Mouse (Mus musculus): ENCODE measurements around the gene Ankmy1. TPM values are rescaled to one million over a fixed set of nuclear protein-coding genes. Genes with fewer than 3 reads are reported as not detected.
A peak's percentile ranks its signal among the peaks of the same experiment; 100 is the strongest.

Gene Ankmy1
- polyA plus RNA-seq, 1 experiment from 2014 or later, result 0.67 TPM

DNA sequence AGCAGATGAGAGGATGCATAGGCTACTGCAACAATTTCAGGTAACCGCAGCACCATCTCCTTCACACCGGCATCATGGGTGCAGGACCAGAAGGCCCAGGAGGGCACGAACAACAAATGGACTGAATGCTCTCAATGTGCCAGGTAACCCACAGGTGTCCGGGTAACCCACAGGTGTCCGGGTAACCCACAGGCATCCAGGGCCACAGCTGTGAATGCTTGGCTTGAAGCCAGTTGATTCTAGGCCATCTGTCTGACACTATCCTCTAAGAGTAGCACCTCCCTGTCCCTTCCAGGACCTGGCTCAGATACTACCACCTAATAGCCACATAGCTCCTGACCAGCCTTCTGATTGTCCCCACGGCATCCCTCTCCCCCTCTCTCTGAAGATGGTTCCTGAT lies 20.7 kb downstream of the Ankmy1 start:
- no peak overlapping the region for H3K9ac ChIP-seq (ENCODE audit: low read length)
- H3K27ac ChIP-seq (ENCODE audit: low read length), result no peak overlapping the region
- no peaks in the 10 kb centered on the region for H3K9me3 ChIP-seq (replicated peaks; ENCODE audit: control insufficient read depth, low read length)
- WGBS, result 75% methylated on average over 6 of the region's 6 CpGs
- H3K4me3 ChIP-seq (ENCODE audit: low read length), result no peak overlapping the region
- H3K4me1 ChIP-seq (ENCODE audit: control insufficient read depth, insufficient read depth, low read length), result no peaks in the 10 kb centered on the region; the same call in 1 of the 2 replicates
- no peak overlapping the region for H3K4me2 ChIP-seq (ENCODE audit: low read depth, low read length)
- H3K36me3 ChIP-seq (ENCODE audit: control insufficient read depth, insufficient read depth), result no peaks in the 10 kb centered on the region
- no peaks in the 10 kb centered on the region for H3K27me3 ChIP-seq (ENCODE audit: control insufficient read depth, insufficient read depth, low read length)
- ATAC-seq (replicated peaks; ENCODE audit: extremely low read depth, insufficient read depth, low FRiP score), result no peak

- 0 out of 2 replicates have a peak, but pooled peaks cover 2% of the 10 kb centered on the region for H3K27me3 ChIP-seq (ENCODE audit: control insufficient read depth, insufficient read depth, low read length)
- H3K36me3 ChIP-seq (ENCODE audit: control insufficient read depth, insufficient read depth), result no peaks in the 10 kb centered on the region
- no peak overlapping the region for H3K27ac ChIP-seq (ENCODE audit: low read length)
- no peak overlapping the region for H3K9ac ChIP-seq (ENCODE audit: low read length)
- no peak overlapping the region for H3K4me2 ChIP-seq (ENCODE audit: low read depth, low read length)
- no peaks in the 10 kb centered on the region; the same call in 1 of the 2 replicates for H3K4me1 ChIP-seq (ENCODE audit: control insufficient read depth, insufficient read depth, low read length)
- ATAC-seq (replicated peaks; ENCODE audit: extremely low read depth, insufficient read depth, low FRiP score), result 0 out of 2 replicates have a peak, but pooled peaks have one; percentile 14
- H3K4me3 ChIP-seq (ENCODE audit: low read length), result no peak overlapping the region
- 80% methylated on average over 5 of the region's 5 CpGs for WGBS
- H3K9me3 ChIP-seq (replicated peaks; ENCODE audit: control insufficient read depth, low read length), result no peaks in the 10 kb centered on the region
Observed at GRCm38 (mm10) chr1:92880101-92880500, 22.6 kb downstream of the Ankmy1 start.

DNA sequence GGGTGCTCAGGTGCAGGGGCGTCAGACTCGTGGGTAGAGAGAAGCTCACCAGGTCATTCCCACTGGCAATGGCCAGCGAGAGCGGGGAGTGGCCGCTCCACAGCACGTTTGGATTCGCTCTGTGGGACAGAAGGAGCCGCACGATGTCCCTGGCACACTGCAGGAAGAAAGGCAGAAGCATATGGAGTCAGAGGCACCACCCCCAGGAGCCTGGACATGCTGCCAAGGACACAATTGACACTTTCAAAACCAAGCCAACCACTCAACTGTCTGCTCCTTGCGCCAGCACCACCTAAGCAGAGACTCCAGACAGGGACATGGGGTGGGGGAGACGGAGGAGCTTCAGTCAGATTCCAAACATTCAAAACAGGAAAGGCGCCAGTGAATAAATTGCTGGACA lies 23.4 kb downstream of the Ankmy1 start:
- Histone ChIP-seq H3K36me3 (ENCODE audit: control insufficient read depth, insufficient read depth) (no peaks in the 10 kb centered on the region), H3K4me2 (ENCODE audit: low read depth, low read length) (no peak overlapping the region), H3K27ac (ENCODE audit: low read length) (no peak overlapping the region), H3K4me3 (ENCODE audit: low read length) (no peak overlapping the region), H3K27me3 (ENCODE audit: control insufficient read depth, insufficient read depth, low read length) (0 out of 2 replicates have a peak, but pooled peaks cover 2% of the 10 kb centered on the region), H3K4me1 (ENCODE audit: control insufficient read depth, insufficient read depth, low read length) (no peaks in the 10 kb centered on the region; the same call in 1 of the 2 replicates), H3K9me3 (replicated peaks; ENCODE audit: control insufficient read depth, low read length) (no peaks in the 10 kb centered on the region), H3K9ac (ENCODE audit: low read length) (no peak overlapping the region)
- ATAC-seq (replicated peaks; ENCODE audit: extremely low read depth, insufficient read depth, low FRiP score), result no peak
- WGBS, result 85% methylated on average over 12 of the region's 12 CpGs

DNA sequence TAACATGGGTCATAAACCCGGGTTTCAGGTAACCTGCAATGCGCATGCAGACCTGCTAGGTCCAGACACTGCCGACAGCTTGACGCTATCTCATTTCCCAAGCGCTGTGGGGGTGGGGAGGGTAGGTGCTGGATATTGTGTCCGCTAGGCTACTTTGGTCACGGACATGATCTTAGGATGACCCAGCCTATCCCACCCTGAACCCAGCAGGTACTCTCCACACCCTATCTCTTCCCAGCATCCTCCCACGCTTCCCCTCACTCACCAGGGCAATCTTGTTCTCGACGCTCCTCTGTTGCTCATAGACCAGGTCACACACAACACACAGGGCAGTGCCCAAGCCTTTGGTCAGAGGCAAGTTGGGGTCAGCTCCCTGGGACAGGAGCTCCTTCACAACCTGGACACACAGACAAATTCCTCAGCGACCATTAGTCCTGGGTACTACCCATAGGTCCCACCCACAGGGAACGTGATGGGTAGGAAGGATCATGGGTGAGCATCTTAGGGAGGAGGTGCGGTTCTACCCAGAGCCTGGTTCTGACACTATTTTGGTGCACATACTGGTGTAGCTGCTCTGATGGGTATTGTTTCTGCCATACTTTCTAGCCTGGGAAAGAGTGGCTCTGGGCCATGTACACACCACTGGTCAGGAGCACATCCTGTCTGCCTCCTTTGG lies 24.5 kb downstream of the Ankmy1 start:
- Histone ChIP-seq H3K27me3 (ENCODE audit: control insufficient read depth, insufficient read depth, low read length) (0 out of 2 replicates have a peak, but pooled peaks cover 2% of the 10 kb centered on the region), H3K4me2 (ENCODE audit: low read depth, low read length) (no peak overlapping the region), H3K9ac (ENCODE audit: low read length) (no peak overlapping the region), H3K36me3 (ENCODE audit: control insufficient read depth, insufficient read depth) (no peaks in the 10 kb centered on the region), H3K27ac (ENCODE audit: low read length) (no peak overlapping the region), H3K4me1 (ENCODE audit: control insufficient read depth, insufficient read depth, low read length) (no peaks in the 10 kb centered on the region; the same call in 1 of the 2 replicates), H3K4me3 (ENCODE audit: low read length) (no peak overlapping the region), H3K9me3 (replicated peaks; ENCODE audit: control insufficient read depth, low read length) (no peaks in the 10 kb centered on the region)
- ATAC-seq (replicated peaks; ENCODE audit: extremely low read depth, insufficient read depth, low FRiP score), result no peak
- WGBS, result 74% methylated on average over 13 of the region's 13 CpGs

DNA sequence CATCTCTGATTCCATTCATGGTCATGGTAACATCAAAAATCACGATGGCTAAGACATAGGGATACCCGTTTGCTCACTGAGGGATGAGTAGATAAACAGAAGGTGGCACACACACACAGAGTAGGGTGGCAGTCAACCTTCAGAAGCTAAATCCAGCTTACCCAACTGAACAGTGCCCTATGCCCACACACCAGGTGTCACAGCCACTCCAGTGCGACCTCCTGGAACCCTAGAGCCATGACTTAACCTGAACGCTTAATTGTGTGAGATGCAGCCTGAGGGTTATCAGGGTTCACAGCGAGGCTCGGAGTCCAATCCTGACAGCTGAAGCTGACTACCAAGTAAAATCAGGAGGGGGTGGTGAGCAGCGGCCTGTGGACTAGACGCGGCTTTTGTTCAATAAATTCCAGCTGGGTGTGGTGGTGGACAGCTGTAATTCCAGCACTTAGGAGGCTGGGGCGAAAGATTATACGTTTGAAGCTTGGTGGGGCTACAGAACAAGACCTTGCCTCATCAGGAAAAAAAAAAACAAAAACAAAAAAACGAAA lies 25.2 kb downstream of the Ankmy1 start:
- Histone ChIP-seq H3K36me3 (ENCODE audit: control insufficient read depth, insufficient read depth) (no peaks in the 10 kb centered on the region), H3K4me1 (ENCODE audit: control insufficient read depth, insufficient read depth, low read length) (no peaks in the 10 kb centered on the region; the same call in 1 of the 2 replicates), H3K27ac (ENCODE audit: low read length) (no peak overlapping the region), H3K27me3 (ENCODE audit: control insufficient read depth, insufficient read depth, low read length) (0 out of 2 replicates have a peak, but pooled peaks cover 2% of the 10 kb centered on the region), H3K9ac (ENCODE audit: low read length) (no peak overlapping the region), H3K4me2 (ENCODE audit: low read depth, low read length) (no peak overlapping the region), H3K9me3 (replicated peaks; ENCODE audit: control insufficient read depth, low read length) (no peaks in the 10 kb centered on the region), H3K4me3 (ENCODE audit: low read length) (no peak overlapping the region)
- no peak for ATAC-seq (replicated peaks; ENCODE audit: extremely low read depth, insufficient read depth, low FRiP score)
- 58% methylated on average over 12 of the region's 12 CpGs for WGBS

- WGBS, result 71% methylated on average over 8 of the region's 8 CpGs
- Histone ChIP-seq H3K36me3 (ENCODE audit: control insufficient read depth, insufficient read depth) (no peaks in the 10 kb centered on the region), H3K27me3 (ENCODE audit: control insufficient read depth, insufficient read depth, low read length) (0 out of 2 replicates have a peak, but pooled peaks cover 2% of the 10 kb centered on the region), H3K9ac (ENCODE audit: low read length) (no peak overlapping the region), H3K27ac (ENCODE audit: low read length) (no peak overlapping the region), H3K9me3 (replicated peaks; ENCODE audit: control insufficient read depth, low read length) (no peaks in the 10 kb centered on the region), H3K4me1 (ENCODE audit: control insufficient read depth, insufficient read depth, low read length) (no peaks in the 10 kb centered on the region), H3K4me2 (ENCODE audit: low read depth, low read length) (no peak overlapping the region), H3K4me3 (ENCODE audit: low read length) (no peak overlapping the region)
- no peak for ATAC-seq (replicated peaks; ENCODE audit: extremely low read depth, insufficient read depth, low FRiP score)
Observed at GRCm38 (mm10) chr1:92875360-92876111, 27.2 kb downstream of the Ankmy1 start.

- Histone ChIP-seq H3K9ac (ENCODE audit: low read length) (no peak overlapping the region), H3K9me3 (replicated peaks; ENCODE audit: control insufficient read depth, low read length) (no peaks in the 10 kb centered on the region), H3K4me1 (ENCODE audit: control insufficient read depth, insufficient read depth, low read length) (no peaks in the 10 kb centered on the region), H3K27me3 (ENCODE audit: control insufficient read depth, insufficient read depth, low read length) (0 out of 2 replicates have a peak, but pooled peaks cover 2% of the 10 kb centered on the region), H3K36me3 (ENCODE audit: control insufficient read depth, insufficient read depth) (no peaks in the 10 kb centered on the region), H3K4me3 (ENCODE audit: low read length) (no peak overlapping the region), H3K4me2 (ENCODE audit: low read depth, low read length) (no peak overlapping the region), H3K27ac (ENCODE audit: low read length) (no peak overlapping the region)
- WGBS, result 83% methylated on average over 3 of the region's 3 CpGs
- ATAC-seq (replicated peaks; ENCODE audit: extremely low read depth, insufficient read depth, low FRiP score), result no peak
Observed at GRCm38 (mm10) chr1:92874011-92874410, 28.7 kb downstream of the Ankmy1 start.

- H3K4me3 ChIP-seq (ENCODE audit: low read length), result no peak overlapping the region
- no peak overlapping the region for H3K4me2 ChIP-seq (ENCODE audit: low read depth, low read length)
- no peaks in the 10 kb centered on the region for H3K9me3 ChIP-seq (replicated peaks; ENCODE audit: control insufficient read depth, low read length)
- H3K36me3 ChIP-seq (ENCODE audit: control insufficient read depth, insufficient read depth), result no peaks in the 10 kb centered on the region
- H3K4me1 ChIP-seq (ENCODE audit: control insufficient read depth, insufficient read depth, low read length), result no peaks in the 10 kb centered on the region
- no peak for ATAC-seq (replicated peaks; ENCODE audit: extremely low read depth, insufficient read depth, low FRiP score)
- no peak overlapping the region for H3K27ac ChIP-seq (ENCODE audit: low read length)
- WGBS, result 76% methylated on average over 7 of the region's 7 CpGs
- no peak overlapping the region for H3K9ac ChIP-seq (ENCODE audit: low read length)
- H3K27me3 ChIP-seq (ENCODE audit: control insufficient read depth, insufficient read depth, low read length), result 0 out of 2 replicates have a peak, but pooled peaks cover 2% of the 10 kb centered on the region
Observed at GRCm38 (mm10) chr1:92872666-92873065, 30.0 kb downstream of the Ankmy1 start.

DNA sequence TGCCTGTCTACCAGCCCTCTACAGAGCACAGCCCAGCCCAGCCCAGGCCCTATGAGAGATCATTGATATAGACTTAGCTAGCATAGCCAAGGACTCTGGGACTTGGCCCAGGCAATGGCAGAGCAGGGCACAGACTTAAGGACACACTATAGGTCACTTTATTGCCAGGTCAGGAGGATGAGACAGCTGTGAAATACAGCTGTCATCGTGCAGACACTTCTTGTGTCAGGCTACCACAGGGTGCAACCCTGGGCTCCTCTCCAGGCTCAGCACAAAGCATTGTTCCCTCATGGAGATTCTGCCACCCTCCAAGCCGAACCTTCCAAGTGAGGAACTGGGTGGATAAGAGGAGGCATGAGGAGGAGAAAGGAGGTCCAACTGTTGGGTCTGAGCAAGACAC lies 32.7 kb downstream of the Ankmy1 start:
- H3K9me3 ChIP-seq (replicated peaks; ENCODE audit: control insufficient read depth, low read length), result no peaks in the 10 kb centered on the region
- no peaks in the 10 kb centered on the region for H3K27me3 ChIP-seq (ENCODE audit: control insufficient read depth, insufficient read depth, low read length)
- no peaks in the 10 kb centered on the region for H3K36me3 ChIP-seq (ENCODE audit: control insufficient read depth, insufficient read depth)
- no peak overlapping the region for H3K9ac ChIP-seq (ENCODE audit: low read length)
- 70% methylated on average over 2 of the region's 2 CpGs for WGBS
- H3K27ac ChIP-seq (ENCODE audit: low read length), result no peak overlapping the region
- ATAC-seq (replicated peaks; ENCODE audit: extremely low read depth, insufficient read depth, low FRiP score), result no peak
- H3K4me1 ChIP-seq (ENCODE audit: control insufficient read depth, insufficient read depth, low read length), result no peaks in the 10 kb centered on the region
- no peak overlapping the region for H3K4me2 ChIP-seq (ENCODE audit: low read depth, low read length)
- no peak overlapping the region for H3K4me3 ChIP-seq (ENCODE audit: low read length)

Data from heart, embryonic 16.5 days (tissue).